Mouse (Mus musculus) bone marrow macrophage, adult 2 months (primary cell): ENCODE results near the gene Flnc. TPM values are rescaled to one million over a fixed set of nuclear protein-coding genes. Genes with fewer than 3 reads are reported as not detected.

Experiments used
- H3K27ac ChIP-seq: 2 replicates; pipeline ENCODE4 v1.5.1; 2012; ENCODE audit warnings: low read depth, low read length; ENCODE audit not compliant: insufficient read depth
- H3K4me1 ChIP-seq: 2 replicates; pipeline ENCODE4 v1.6.1; 2012; ENCODE audit warnings: low read length; ENCODE audit not compliant: control insufficient read depth, insufficient read depth
- H3K4me3 ChIP-seq: 2 replicates; pipeline ENCODE4 v1.5.1; 2012; ENCODE audit warnings: mild to moderate bottlenecking, low read length, moderate library complexity; ENCODE audit not compliant: insufficient read depth
- CTCF ChIP-seq: IDR thresholded peaks from 2 replicates; pipeline ENCODE4 v1.5.1; 2012; ENCODE audit warnings: low read depth, mild to moderate bottlenecking, low read length, moderate library complexity
- POLR2A ChIP-seq: IDR thresholded peaks from 2 replicates; pipeline ENCODE4 v1.6.1; 2012; ENCODE audit warnings: mild to moderate bottlenecking, low read depth, low read length, borderline replicate concordance
- polyA plus RNA-seq: library from polyadenylated mRNA; stranded (reverse); fragments of >200 nt; gene quantifications from 2 replicates; pipeline ENCODE4 v1.2.4, GENCODE M21; 2012; ENCODE audit not compliant: missing spikeins, insufficient read depth, insufficient read length

Gene Flnc
- polyA plus RNA-seq, 1 experiment, result 0.20 TPM

- TF ChIP-seq POLR2A (no peak), CTCF (no peak)
- H3K27ac ChIP-seq, result no peak overlapping the region
- no peak overlapping the region for H3K4me3 ChIP-seq
- no peaks in the 10 kb centered on the region for H3K4me1 ChIP-seq
Observed at GRCm38 (mm10) chr6:29501599-29501998, 68.5 kb downstream of the Flnc start.

GRCm38 (mm10) chr6:29505493-29505892, 72.4 kb downstream of the Flnc start:
- Histone ChIP-seq H3K4me1 (no peaks in the 10 kb centered on the region), H3K4me3 (no peak overlapping the region), H3K27ac (no peak overlapping the region)
- TF ChIP-seq CTCF (no peak), POLR2A (no peak)

- Histone ChIP-seq H3K4me3 (no peak overlapping the region), H3K4me1 (no peaks in the 10 kb centered on the region), H3K27ac (no peak overlapping the region)
- no peak for TF ChIP-seq POLR2A
Observed at GRCm38 (mm10) chr6:29506834-29507233, 73.8 kb downstream of the Flnc start.

GRCm38 (mm10) chr6:29507447-29508309, 74.6 kb downstream of the Flnc start, which contains the start of gene Kcp:
Gene Kcp, minus strand, starts transcription at chr6:29507952.
- no peaks in the 10 kb centered on the region for H3K4me1 ChIP-seq
- H3K27ac ChIP-seq, result no peak within 1 kb of the TSS
- peak within 1 kb of the TSS; percentile 51 for H3K4me3 ChIP-seq
- TF ChIP-seq POLR2A (no peak), CTCF (no peak)

GRCm38 (mm10) chr6:29509086-29509485, 76.0 kb downstream of the Flnc start:
- no peak overlapping the region for H3K4me3 ChIP-seq
- no peak for TF ChIP-seq CTCF
- no peak for TF ChIP-seq POLR2A

More at GRCm38 (mm10) chr6:29509086-29509485, 76.0 kb downstream of the Flnc start:
- Histone ChIP-seq H3K4me1 (peaks cover 5% of the 10 kb centered on the region), H3K27ac (no peak overlapping the region)

Other genes with a start within 250 kb of the Flnc start
- 32.8 and 35.0 TPM in 2 replicates for gene Impdh1, start 216.9 kb upstream of the Flnc start, polyA plus RNA-seq
- gene Hilpda, start 160.8 kb upstream of the Flnc start, polyA plus RNA-seq, result 4.7 and 7.2 TPM in 2 replicates
- not detected in 2 replicates for gene Fam71f2, start 153.7 kb upstream of the Flnc start, polyA plus RNA-seq
- not detected in 2 replicates for gene Fam71f1, start 114.1 kb upstream of the Flnc start, polyA plus RNA-seq
- 72.9 and 76.3 TPM in 2 replicates for gene Calu, start 85.2 kb upstream of the Flnc start, polyA plus RNA-seq
- gene Opn1sw, start 44.8 kb upstream of the Flnc start, polyA plus RNA-seq, result not detected in 2 replicates
- gene Ccdc136, start 36.9 kb upstream of the Flnc start, polyA plus RNA-seq, result not detected in 2 replicates
- 347 and 378 TPM in 2 replicates for gene Atp6v1f, start 34.5 kb downstream of the Flnc start, polyA plus RNA-seq
- gene Atp6v1fnb, start 38.2 kb downstream of the Flnc start, polyA plus RNA-seq, result not detected in 2 replicates
- gene Kcp, start 74.7 kb downstream of the Flnc start, polyA plus RNA-seq, result 0.28 and 0.40 TPM in 2 replicates
- 201 and 214 TPM in 2 replicates for gene Irf5, start 93.4 kb downstream of the Flnc start, polyA plus RNA-seq
- gene Tnpo3, start 176.6 kb downstream of the Flnc start, polyA plus RNA-seq, result 42.1 and 45.5 TPM in 2 replicates